Mouse (Mus musculus): ENCODE data around the gene Dnajc3. TPM values are rescaled to one million over a fixed set of nuclear protein-coding genes. Genes with fewer than 3 reads are reported as not detected.

Dnajc3 gene
- 8.8 and 10.5 TPM in 2 replicates for polyA plus RNA-seq (2012)

DNA sequence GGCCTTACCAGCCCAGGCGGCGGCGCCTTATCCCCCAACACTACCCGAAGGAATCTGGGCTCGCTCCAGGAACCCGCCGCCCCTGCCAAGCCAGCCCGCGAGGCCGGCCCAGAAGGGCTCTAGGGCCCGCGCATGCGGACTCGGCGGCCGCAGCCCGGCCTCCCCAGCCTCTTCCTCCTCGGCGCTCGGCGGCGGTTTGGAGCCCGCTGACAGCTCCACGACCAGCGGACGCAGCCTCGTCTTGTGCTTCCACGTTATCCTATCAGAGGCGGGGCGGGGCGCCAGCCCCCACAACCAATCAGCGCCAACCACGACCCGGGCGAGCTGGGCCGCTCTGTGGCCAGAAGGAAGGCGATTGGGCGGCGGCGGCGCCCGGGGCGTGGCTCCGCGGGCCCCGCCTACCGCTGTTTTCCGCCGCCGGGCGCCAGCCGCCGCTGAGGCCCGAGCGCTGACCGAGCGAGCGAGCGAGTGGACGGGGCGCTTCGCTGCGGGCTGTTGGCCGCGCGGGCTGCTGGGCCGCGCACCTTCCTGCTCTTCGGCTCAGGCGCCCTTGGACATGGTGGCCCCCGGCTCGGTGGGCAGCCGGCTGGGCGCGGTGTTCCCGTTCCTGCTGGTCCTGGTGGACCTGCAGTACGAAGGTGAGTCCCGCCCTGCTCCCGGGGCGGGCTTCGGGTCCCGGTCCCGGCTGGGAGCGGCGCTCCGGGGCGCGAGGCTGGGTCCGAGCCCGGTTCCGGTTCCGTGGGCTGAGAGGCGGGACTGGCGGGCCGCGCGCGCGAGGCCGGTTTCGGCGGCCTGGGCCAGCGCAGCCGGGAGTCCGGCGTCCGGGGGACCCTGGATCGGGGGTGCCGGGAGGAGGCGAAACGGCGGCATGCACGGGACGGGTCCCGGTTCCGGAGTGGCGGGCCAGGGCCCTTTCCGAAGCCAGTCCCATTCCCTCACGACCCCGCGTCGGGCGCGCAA is at the start of gene Dnajc3:
TSS of gene Dnajc3 (plus strand) at position 444 of the 960 bp plus-strand sequence.

DNA sequence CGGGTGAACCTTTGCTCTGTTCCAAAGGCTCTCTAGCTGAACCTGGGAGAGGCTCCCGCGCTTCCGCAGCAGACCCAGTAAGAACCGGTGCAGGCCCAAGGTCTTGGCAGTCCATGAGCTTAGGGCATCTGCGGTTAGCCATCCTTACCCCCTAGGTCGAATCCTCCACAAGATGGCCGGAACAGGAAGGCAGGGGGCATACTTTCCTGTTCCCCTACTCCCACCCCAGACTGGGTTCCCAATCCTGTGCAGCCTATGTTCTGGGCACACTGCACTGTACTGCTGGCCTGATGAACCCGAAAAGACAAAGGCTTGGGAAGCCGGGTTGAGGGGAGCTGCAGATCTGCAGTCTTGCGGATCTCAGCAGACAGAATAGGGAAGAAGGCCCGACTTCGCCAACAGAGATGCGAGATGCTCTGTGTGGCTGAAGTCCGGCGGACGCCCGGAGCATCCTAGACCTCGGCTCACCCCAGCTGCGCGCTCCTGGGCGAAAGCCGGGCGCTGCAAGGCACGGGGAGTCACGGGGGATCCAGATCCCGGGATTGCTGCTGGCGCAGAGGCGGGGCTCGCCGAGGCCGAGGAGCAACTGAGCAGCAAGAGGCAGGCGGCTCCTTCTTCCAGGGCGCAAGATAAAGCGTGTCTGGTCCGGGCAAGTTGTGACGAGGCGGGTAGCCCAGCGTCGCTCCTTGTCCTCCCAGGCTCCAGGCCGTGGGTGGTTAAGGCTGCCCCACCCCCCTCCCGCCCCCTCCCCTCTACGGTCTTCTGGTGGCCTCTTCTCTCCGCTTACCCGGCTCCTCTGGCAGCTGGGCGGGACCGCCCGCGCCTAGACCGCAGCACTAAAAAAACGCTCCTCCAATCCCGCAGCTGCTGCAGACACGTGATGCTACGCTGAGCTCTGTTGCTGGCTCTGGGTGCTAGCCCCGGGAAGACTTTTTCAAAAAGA is 12.8 kb upstream of the Dnajc3 start, which contains the start of gene Dzip1:
TSS of gene Dzip1 (minus strand) at position 788 of the 943 bp plus-strand sequence.

Other genes starting within 250 kb of the Dnajc3 start
- 10.3 and 12.8 TPM in 2 replicates for gene Abcc4, start 231.8 kb upstream of the Dnajc3 start, polyA plus RNA-seq (2012)
- 0.04 and 0.06 TPM in 2 replicates for gene Cldn10, start 150.1 kb upstream of the Dnajc3 start, polyA plus RNA-seq (2012)
- gene Dzip1, start 12.5 kb upstream of the Dnajc3 start, polyA plus RNA-seq (2012), result 0.26 and 0.36 TPM in 2 replicates
- 0.04 and 0.05 TPM in 2 replicates for gene Uggt2, start 161.5 kb downstream of the Dnajc3 start, polyA plus RNA-seq (2012)
- not detected in 2 replicates for gene Hs6st3, start 200.4 kb downstream of the Dnajc3 start, polyA plus RNA-seq (2012)

Data from megakaryocyte-erythroid progenitor cell, adult 5 weeks (primary cell).